Mouse (Mus musculus): Measurements from ENCODE around the gene Pdcd4. TPM values are rescaled to one million over a fixed set of nuclear protein-coding genes. Genes with fewer than 3 reads are reported as not detected.

Pdcd4 gene
- polyA plus RNA-seq, 1 experiment: 9.4 TPM

DNA sequence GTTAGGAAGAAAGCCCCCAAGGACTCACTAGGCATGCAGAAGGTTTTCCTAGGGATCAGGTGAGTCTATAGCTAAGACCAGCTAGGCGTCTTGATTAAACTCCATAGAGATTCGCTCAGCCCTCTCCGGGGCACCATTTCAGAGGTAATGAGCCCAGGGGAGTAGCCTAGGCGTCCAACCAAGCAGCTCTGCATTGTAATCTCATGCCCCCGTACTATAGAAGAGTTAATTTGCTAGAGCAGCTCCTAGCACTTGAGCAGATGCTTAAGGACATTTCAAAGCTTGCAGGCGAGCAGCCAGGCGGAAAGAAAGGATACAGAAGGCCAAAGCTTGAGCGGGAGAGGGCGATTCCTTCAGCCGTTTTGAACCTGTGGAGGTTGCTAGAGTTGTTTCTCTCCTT is 6.6 kb upstream of the Pdcd4 start:
- Histone ChIP-seq H3K4me1 (ENCODE audit: control insufficient read depth, insufficient read depth, insufficient read length) (peaks cover 21% of the 10 kb centered on the region; the same call in 1 of the 2 replicates), H3K36me3 (ENCODE audit: control insufficient read depth, insufficient read depth, low read length) (no peaks in the 10 kb centered on the region), H3K27ac (ENCODE audit: insufficient read depth, low read length) (no peak overlapping the region), H3K27me3 (ENCODE audit: control insufficient read depth, insufficient read depth, low read length) (no peaks in the 10 kb centered on the region), H3K4me3 (ENCODE audit: extremely low read depth, insufficient read depth, insufficient read length) (no peak overlapping the region)
- no peak for TF ChIP-seq POLR2A (IDR thresholded peaks at IDR 0.05; ENCODE audit: low read depth, low read length)
- no peak for TF ChIP-seq CTCF (IDR thresholded peaks at IDR 0.05; ENCODE audit: extremely low read depth, insufficient read depth, insufficient read length, insufficient replicate concordance)
- no peak for DNase-seq (ENCODE audit: low read depth in 1 of 2, low spot score in 2 of 2)
- 76% methylated on average over 10 of the region's 10 CpGs for WGBS

DNA sequence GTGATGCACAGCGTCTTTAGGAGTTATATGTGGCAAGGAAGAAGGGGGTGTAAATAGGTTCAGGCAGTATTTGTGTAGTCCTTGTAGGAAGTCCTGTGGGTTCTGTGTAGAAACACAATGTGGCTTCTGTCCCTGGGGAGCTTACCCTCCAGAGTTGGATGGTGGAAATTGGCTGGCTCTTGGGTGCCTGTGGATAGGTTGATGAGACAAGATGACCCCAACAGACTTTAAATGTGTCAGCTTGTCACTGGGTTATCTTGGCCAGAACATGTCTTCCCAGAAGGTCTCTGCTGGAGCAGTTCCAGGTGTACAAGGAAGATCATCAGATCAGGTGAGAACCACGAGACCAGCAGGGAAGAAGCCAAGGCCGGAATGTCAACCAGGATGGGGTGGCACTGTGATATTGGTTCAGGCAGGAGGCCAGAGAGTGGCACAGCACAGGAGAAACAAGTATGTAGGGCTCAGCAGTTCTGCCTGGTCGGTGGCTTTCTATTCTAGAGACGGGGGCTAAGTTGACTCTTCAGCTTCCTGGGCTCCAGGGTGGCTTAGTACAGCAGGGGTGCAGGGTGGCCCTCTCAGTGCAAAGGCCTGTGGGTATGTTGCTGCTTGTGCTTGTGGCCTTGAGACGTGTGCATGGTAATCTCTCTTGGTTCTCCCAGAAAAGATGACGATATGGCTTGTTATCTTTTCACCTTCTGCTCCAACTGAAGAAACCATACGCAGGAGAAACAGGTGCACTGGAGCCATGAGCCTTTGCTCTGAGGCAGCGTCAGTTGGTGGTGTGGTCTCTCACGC is 5.3 kb upstream of the Pdcd4 start:
- DNase-seq (ENCODE audit: low read depth in 1 of 2, low spot score in 2 of 2): no peak
- no peak overlapping the region for H3K27ac ChIP-seq (ENCODE audit: insufficient read depth, low read length)
- H3K27me3 ChIP-seq (ENCODE audit: control insufficient read depth, insufficient read depth, low read length): no peaks in the 10 kb centered on the region

GRCm38 (mm10) chr19:53887822-53888221 is 4.2 kb upstream of the Pdcd4 start:
- Histone ChIP-seq H3K27ac (ENCODE audit: insufficient read depth, low read length) (peak overlapping the region; percentile 48; the same call in 1 of the 2 replicates), H3K36me3 (ENCODE audit: control insufficient read depth, insufficient read depth, low read length) (no peaks in the 10 kb centered on the region), H3K27me3 (ENCODE audit: control insufficient read depth, insufficient read depth, low read length) (no peaks in the 10 kb centered on the region), H3K4me1 (ENCODE audit: control insufficient read depth, insufficient read depth, insufficient read length) (peaks cover 39% of the 10 kb centered on the region; the same call in 1 of the 2 replicates), H3K4me3 (ENCODE audit: extremely low read depth, insufficient read depth, insufficient read length) (no peak overlapping the region)
- DNase-seq (ENCODE audit: low read depth in 1 of 2, low spot score in 2 of 2): no peak
- TF ChIP-seq CTCF (IDR thresholded peaks at IDR 0.05; ENCODE audit: extremely low read depth, insufficient read depth, insufficient read length, insufficient replicate concordance) (no peak), POLR2A (IDR thresholded peaks at IDR 0.05; ENCODE audit: low read depth, low read length) (no peak)
- 51% methylated on average over 3 of the region's 3 CpGs for WGBS

More for the DNA sequence above, 5.3 kb upstream of the Pdcd4 start:
- H3K36me3 ChIP-seq (ENCODE audit: control insufficient read depth, insufficient read depth, low read length): no peaks in the 10 kb centered on the region
- peaks cover 28% of the 10 kb centered on the region; the same call in 1 of the 2 replicates for H3K4me1 ChIP-seq (ENCODE audit: control insufficient read depth, insufficient read depth, insufficient read length)
- WGBS: 69% methylated on average over 10 of the region's 10 CpGs
- TF ChIP-seq POLR2A (IDR thresholded peaks at IDR 0.05; ENCODE audit: low read depth, low read length) (no peak), CTCF (IDR thresholded peaks at IDR 0.05; ENCODE audit: extremely low read depth, insufficient read depth, insufficient read length, insufficient replicate concordance) (no peak)
- H3K4me3 ChIP-seq (ENCODE audit: extremely low read depth, insufficient read depth, insufficient read length): no peak overlapping the region

GRCm38 (mm10) chr19:53888331-53888730 is 3.7 kb upstream of the Pdcd4 start:
- Histone ChIP-seq H3K4me1 (ENCODE audit: control insufficient read depth, insufficient read depth, insufficient read length) (peaks cover 43% of the 10 kb centered on the region; the same call in 1 of the 2 replicates), H3K36me3 (ENCODE audit: control insufficient read depth, insufficient read depth, low read length) (no peaks in the 10 kb centered on the region), H3K27ac (ENCODE audit: insufficient read depth, low read length) (peak overlapping the region; percentile 48; the same call in 1 of the 2 replicates), H3K27me3 (ENCODE audit: control insufficient read depth, insufficient read depth, low read length) (no peaks in the 10 kb centered on the region), H3K4me3 (ENCODE audit: extremely low read depth, insufficient read depth, insufficient read length) (no peak overlapping the region)
- 37% methylated on average over 9 of the region's 9 CpGs for WGBS
- TF ChIP-seq CTCF (IDR thresholded peaks at IDR 0.05; ENCODE audit: extremely low read depth, insufficient read depth, insufficient read length, insufficient replicate concordance) (no peak), POLR2A (IDR thresholded peaks at IDR 0.05; ENCODE audit: low read depth, low read length) (no peak)
- no peak for DNase-seq (ENCODE audit: low read depth in 1 of 2, low spot score in 2 of 2)

DNA sequence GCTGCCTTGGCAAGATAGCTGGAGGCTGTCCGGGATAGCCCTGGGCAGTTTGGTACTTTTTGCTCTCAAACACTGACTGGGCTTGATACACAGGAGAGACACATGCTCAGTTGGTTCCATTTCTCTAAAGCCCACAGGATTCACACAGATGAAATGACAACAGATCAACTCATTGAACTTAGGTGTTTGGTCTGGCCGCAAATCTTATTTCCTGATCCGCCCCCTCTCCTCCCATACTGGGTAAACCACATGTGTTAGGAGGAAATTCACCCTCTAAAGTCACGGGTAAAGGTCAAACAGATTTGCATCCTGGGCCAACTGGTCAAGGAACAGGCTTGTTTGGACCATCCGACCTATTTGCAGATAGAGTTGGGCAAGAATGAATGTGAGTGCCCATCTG is 2.5 kb upstream of the Pdcd4 start:
- TF ChIP-seq CTCF (IDR thresholded peaks at IDR 0.05; ENCODE audit: extremely low read depth, insufficient read depth, insufficient read length, insufficient replicate concordance): no peak
- no peak for TF ChIP-seq POLR2A (IDR thresholded peaks at IDR 0.05; ENCODE audit: low read depth, low read length)
- Histone ChIP-seq H3K36me3 (ENCODE audit: control insufficient read depth, insufficient read depth, low read length) (no peaks in the 10 kb centered on the region), H3K4me1 (ENCODE audit: control insufficient read depth, insufficient read depth, insufficient read length) (peaks cover 54% of the 10 kb centered on the region; the same call in 1 of the 2 replicates), H3K4me3 (ENCODE audit: extremely low read depth, insufficient read depth, insufficient read length) (no peak overlapping the region), H3K27ac (ENCODE audit: insufficient read depth, low read length) (peak overlapping the region; percentile 72), H3K27me3 (ENCODE audit: control insufficient read depth, insufficient read depth, low read length) (no peaks in the 10 kb centered on the region)
- DNase-seq (ENCODE audit: low read depth in 1 of 2, low spot score in 2 of 2): no peak
- 23% methylated on average over 5 of the region's 5 CpGs for WGBS

GRCm38 (mm10) chr19:53890274-53890673 is 1.8 kb upstream of the Pdcd4 start:
- H3K4me1 ChIP-seq (ENCODE audit: control insufficient read depth, insufficient read depth, insufficient read length): peaks cover 58% of the 10 kb centered on the region; the same call in 1 of the 2 replicates
- no peak for DNase-seq (ENCODE audit: low read depth in 1 of 2, low spot score in 2 of 2)
- no peak for TF ChIP-seq POLR2A (IDR thresholded peaks at IDR 0.05; ENCODE audit: low read depth, low read length)
- no peak for TF ChIP-seq CTCF (IDR thresholded peaks at IDR 0.05; ENCODE audit: extremely low read depth, insufficient read depth, insufficient read length, insufficient replicate concordance)
- H3K27me3 ChIP-seq (ENCODE audit: control insufficient read depth, insufficient read depth, low read length): no peaks in the 10 kb centered on the region
- H3K36me3 ChIP-seq (ENCODE audit: control insufficient read depth, insufficient read depth, low read length): no peaks in the 10 kb centered on the region
- 70% methylated on average over 5 of the region's 5 CpGs for WGBS
- no peak overlapping the region for H3K4me3 ChIP-seq (ENCODE audit: extremely low read depth, insufficient read depth, insufficient read length)
- peak overlapping the region; percentile 97 for H3K27ac ChIP-seq (ENCODE audit: insufficient read depth, low read length)

GRCm38 (mm10) chr19:53890781-53891251 is 1.2 kb upstream of the Pdcd4 start:
- Histone ChIP-seq H3K27me3 (ENCODE audit: control insufficient read depth, insufficient read depth, low read length) (no peaks in the 10 kb centered on the region), H3K4me3 (ENCODE audit: extremely low read depth, insufficient read depth, insufficient read length) (no peak overlapping the region), H3K36me3 (ENCODE audit: control insufficient read depth, insufficient read depth, low read length) (no peaks in the 10 kb centered on the region), H3K4me1 (ENCODE audit: control insufficient read depth, insufficient read depth, insufficient read length) (peaks cover 58% of the 10 kb centered on the region; the same call in 1 of the 2 replicates), H3K27ac (ENCODE audit: insufficient read depth, low read length) (peak overlapping the region; percentile 97)
- DNase-seq (ENCODE audit: low read depth in 1 of 2, low spot score in 2 of 2): peak; percentile 64 to 74
- WGBS: 30% methylated on average over 5 of the region's 5 CpGs
- no peak for TF ChIP-seq CTCF (IDR thresholded peaks at IDR 0.05; ENCODE audit: extremely low read depth, insufficient read depth, insufficient read length, insufficient replicate concordance)
- TF ChIP-seq POLR2A (IDR thresholded peaks at IDR 0.05; ENCODE audit: low read depth, low read length): no peak
